Mouse (Mus musculus) layer of hippocampus, postnatal 36 days (tissue): Measurements from ENCODE around the gene Bicra. TPM values are rescaled to one million over a fixed set of nuclear protein-coding genes. Genes with fewer than 3 reads are reported as not detected.

Experiments used
- DNase-seq, 2 experiments: peaks; one replicate each; pipeline ENCODE4 v3.0.0; 2022
- total RNA-seq, 2 experiments: library from RNA; stranded (reverse); gene quantifications; 2 replicates each; pipeline ENCODE4 v1.2.3; 2021

The Bicra gene
- total RNA-seq, 2 experiments from 2014 or later: 19.5 to 21.9 TPM

GRCm38 (mm10) chr7:15944311-15944710 lies 103.4 kb downstream of the Bicra start:
- DNase-seq: no peak

DNA sequence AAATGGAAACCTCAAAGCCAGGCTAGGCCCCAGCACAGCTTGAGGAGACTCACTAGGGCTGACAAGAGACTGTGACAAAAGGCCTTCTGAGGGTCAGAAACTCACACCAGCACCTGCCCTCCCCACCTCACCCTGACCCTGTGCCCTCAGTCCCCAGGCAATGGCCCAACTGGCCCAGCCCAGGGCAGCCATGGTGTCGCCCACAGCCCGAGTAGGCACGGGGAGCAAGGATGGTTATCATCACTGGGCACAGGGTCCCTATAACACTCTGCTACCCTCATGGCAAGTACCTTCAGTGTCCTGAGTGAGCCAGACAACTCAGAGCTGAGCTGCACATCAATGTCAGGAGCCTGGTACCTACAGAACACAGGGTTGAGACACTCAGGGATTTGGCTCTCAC lies 109.1 kb downstream of the Bicra start:
- no peak for DNase-seq

GRCm38 (mm10) chr7:15937491-15937890 lies 110.2 kb downstream of the Bicra start:
- no peak for DNase-seq

GRCm38 (mm10) chr7:15933437-15934359 lies 114.0 kb downstream of the Bicra start:
- DNase-seq: peak; percentile 54 to 61

DNA sequence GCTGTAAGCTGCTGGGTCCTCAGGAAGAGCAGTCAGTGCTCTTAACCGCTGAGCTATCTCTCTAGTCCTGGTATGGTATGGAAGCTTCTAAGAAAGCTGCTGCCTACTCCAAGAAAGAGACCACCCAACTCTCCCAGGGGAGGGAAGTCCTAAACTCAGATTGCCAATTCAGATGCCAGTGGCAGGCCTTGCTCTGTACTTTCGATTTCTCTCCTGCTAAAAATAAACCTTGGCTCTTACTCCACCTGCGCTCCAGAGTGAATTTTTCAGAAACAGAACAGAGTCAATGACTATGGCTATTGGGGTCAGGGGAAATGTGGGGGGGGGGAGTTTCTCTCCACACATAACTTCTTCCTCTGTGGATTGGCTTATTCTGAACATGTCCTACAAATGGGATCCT lies 116.1 kb downstream of the Bicra start:
- no peak for DNase-seq

GRCm38 (mm10) chr7:15930543-15930942 lies 117.2 kb downstream of the Bicra start:
- DNase-seq: no peak

- no peak for DNase-seq
Measured at GRCm38 (mm10) chr7:15929910-15930309, 117.8 kb downstream of the Bicra start.

GRCm38 (mm10) chr7:15922220-15922773 lies 125.4 kb downstream of the Bicra start, which contains the start of gene Selenow:
TSS of gene Selenow (minus strand) at chr7:15922402.
- DNase-seq: peak; percentile 92

DNA sequence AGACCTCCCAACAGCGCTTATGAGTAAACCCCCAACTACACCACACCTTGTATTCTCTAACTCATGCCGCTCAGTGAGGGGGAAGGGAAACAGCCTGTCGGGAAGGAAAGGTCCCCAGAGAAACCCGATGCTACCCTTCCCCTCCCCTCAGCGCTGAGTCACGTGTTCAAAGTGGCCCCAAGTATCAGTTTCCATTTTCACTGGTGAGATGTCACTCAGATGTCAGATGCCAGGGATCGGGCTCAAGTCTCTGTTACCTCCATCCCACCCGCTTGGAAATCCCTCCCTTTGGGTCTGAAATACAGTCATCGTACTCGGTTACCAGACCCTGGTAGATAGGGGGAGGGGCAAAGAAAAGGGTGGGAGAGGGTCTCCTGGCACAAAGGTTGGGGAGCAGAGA lies 125.9 kb downstream of the Bicra start:
- peak in 1 of 2 experiments; percentile 38 for DNase-seq

Other genes starting within 250 kb of the Bicra start
- not detected for gene Obox6, start 208.2 kb downstream of the Bicra start, total RNA-seq
- gene Crx, start 168.0 kb downstream of the Bicra start, total RNA-seq: not detected
- gene Crxos, start 165.3 kb downstream of the Bicra start, total RNA-seq: under 1 TPM in 1 of 2 experiments, not detected in 1; 0.18 TPM
- 1,000 to 10,000 TPM; 1,445 to 1,563 TPM for gene Selenow, start 125.5 kb downstream of the Bicra start, total RNA-seq
- 100 to 1,000 TPM; 112 to 113 TPM for gene Nop53, start 101.8 kb downstream of the Bicra start, total RNA-seq
- gene Ehd2, start 80.4 kb downstream of the Bicra start, total RNA-seq: 1 to 10 TPM; 4.1 to 5.8 TPM
- gene Zfp541, start 13.9 kb upstream of the Bicra start, total RNA-seq: under 1 TPM; 0.67 to 0.83 TPM
- gene Napa, start 50.5 kb upstream of the Bicra start, total RNA-seq: 100 to 1,000 TPM; 272 to 282 TPM
- gene Kptn, start 72.0 kb upstream of the Bicra start, total RNA-seq: 10 to 100 TPM; 32.0 to 37.8 TPM
- gene Slc8a2, start 81.9 kb upstream of the Bicra start, total RNA-seq: 100 to 1,000 TPM; 286 to 292 TPM
- 10 to 100 TPM; 36.1 to 44.0 TPM for gene Meis3, start 127.2 kb upstream of the Bicra start, total RNA-seq
- gene Dhx34, start 174.1 kb upstream of the Bicra start, total RNA-seq: 10 to 100 TPM; 10.1 to 12.2 TPM
- under 1 TPM; 0.35 to 0.60 TPM for gene C5ar2, start 196.2 kb upstream of the Bicra start, total RNA-seq
- gene C5ar1, start 211.6 kb upstream of the Bicra start, total RNA-seq: 1 to 10 TPM in 1 of 2 experiments, under 1 TPM in 1; 0.62 to 1.9 TPM
- 10 to 100 TPM; 31.2 to 33.0 TPM for gene Inafm1, start 225.7 kb upstream of the Bicra start, total RNA-seq
- 10 to 100 TPM; 69.0 to 77.7 TPM for gene Ccdc9, start 238.9 kb upstream of the Bicra start, total RNA-seq